Mouse (Mus musculus): ENCODE data around the gene 1700122O11Rik. TPM values are rescaled to one million over a fixed set of nuclear protein-coding genes. Genes with fewer than 3 reads are reported as not detected.

1700122O11Rik gene
- polyA plus RNA-seq, 1 experiment from 2014 or later, result not detected

GRCm38 (mm10) chr17:48057382-48057781, 19.3 kb upstream of the 1700122O11Rik start:
- Histone ChIP-seq H3K4me2 (ENCODE audit: low read length) (no peak overlapping the region), H3K36me3 (ENCODE audit: insufficient read depth, low read length) (no peaks in the 10 kb centered on the region), H3K27ac (no peak overlapping the region), H3K9ac (ENCODE audit: low read depth, low read length) (no peak overlapping the region), H3K9me3 (replicated peaks; ENCODE audit: low read length) (no peaks in the 10 kb centered on the region), H3K4me3 (replicated peaks; ENCODE audit: low read depth, low read length) (no peak overlapping the region), H3K4me1 (replicated peaks; ENCODE audit: insufficient read depth, low read length) (no peaks in the 10 kb centered on the region), H3K27me3 (ENCODE audit: insufficient read depth, low read length) (no peaks in the 10 kb centered on the region)
- no peak for TF ChIP-seq CTCF (IDR thresholded peaks at IDR 0.05; ENCODE audit: low read depth)
- no peak for DNase-seq (ENCODE audit: low spot score)
- WGBS, result 5% methylated on average over 12 of the region's 12 CpGs
- no peak for ATAC-seq (replicated peaks; ENCODE audit: low FRiP score, low read depth)

- Histone ChIP-seq H3K4me1 (replicated peaks; ENCODE audit: insufficient read depth, low read length) (no peaks in the 10 kb centered on the region), H3K4me2 (ENCODE audit: low read length) (no peak overlapping the region), H3K36me3 (ENCODE audit: insufficient read depth, low read length) (no peaks in the 10 kb centered on the region), H3K4me3 (replicated peaks; ENCODE audit: low read depth, low read length) (no peak overlapping the region), H3K27ac (no peak overlapping the region), H3K9me3 (replicated peaks; ENCODE audit: low read length) (no peaks in the 10 kb centered on the region), H3K9ac (ENCODE audit: low read depth, low read length) (no peak overlapping the region), H3K27me3 (ENCODE audit: insufficient read depth, low read length) (no peaks in the 10 kb centered on the region)
- DNase-seq (ENCODE audit: low spot score), result no peak
- WGBS, result 41% methylated on average over 20 of the region's 20 CpGs
- no peak for ATAC-seq (replicated peaks; ENCODE audit: low FRiP score, low read depth)
- no peak for TF ChIP-seq CTCF (IDR thresholded peaks at IDR 0.05; ENCODE audit: low read depth)
Measured at GRCm38 (mm10) chr17:48055076-48055816, 17.2 kb upstream of the 1700122O11Rik start.

- no peaks in the 10 kb centered on the region for H3K9me3 ChIP-seq (replicated peaks; ENCODE audit: low read length)
- TF ChIP-seq CTCF (IDR thresholded peaks at IDR 0.05; ENCODE audit: low read depth), result no peak
- H3K4me3 ChIP-seq (replicated peaks; ENCODE audit: low read depth, low read length), result no peak overlapping the region
- ATAC-seq (replicated peaks; ENCODE audit: low FRiP score, low read depth) (no peak), DNase-seq (ENCODE audit: low spot score) (no peak)
- no peaks in the 10 kb centered on the region for H3K27me3 ChIP-seq (ENCODE audit: insufficient read depth, low read length)
- H3K9ac ChIP-seq (ENCODE audit: low read depth, low read length), result no peak overlapping the region
- H3K27ac ChIP-seq, result no peak overlapping the region
- no peak overlapping the region for H3K4me2 ChIP-seq (ENCODE audit: low read length)
- WGBS, result 79% methylated on average over 2 of the region's 2 CpGs
- H3K4me1 ChIP-seq (replicated peaks; ENCODE audit: insufficient read depth, low read length), result no peaks in the 10 kb centered on the region
- no peaks in the 10 kb centered on the region for H3K36me3 ChIP-seq (ENCODE audit: insufficient read depth, low read length)
Measured at GRCm38 (mm10) chr17:48053646-48054045, 15.6 kb upstream of the 1700122O11Rik start.

GRCm38 (mm10) chr17:48052338-48053067, 14.4 kb upstream of the 1700122O11Rik start:
- 70% methylated on average over 10 of the region's 10 CpGs for WGBS
- H3K4me3 ChIP-seq (replicated peaks; ENCODE audit: low read depth, low read length), result no peak overlapping the region

GRCm38 (mm10) chr17:48051638-48052337, 13.7 kb upstream of the 1700122O11Rik start:
- no peak overlapping the region for H3K4me3 ChIP-seq (replicated peaks; ENCODE audit: low read depth, low read length)
- DNase-seq (ENCODE audit: low spot score), result no peak
- ATAC-seq (replicated peaks; ENCODE audit: low FRiP score, low read depth), result no peak
- H3K4me1 ChIP-seq (replicated peaks; ENCODE audit: insufficient read depth, low read length), result no peaks in the 10 kb centered on the region
- H3K9me3 ChIP-seq (replicated peaks; ENCODE audit: low read length), result no peaks in the 10 kb centered on the region
- no peak overlapping the region for H3K9ac ChIP-seq (ENCODE audit: low read depth, low read length)
- no peak overlapping the region for H3K4me2 ChIP-seq (ENCODE audit: low read length)
- TF ChIP-seq CTCF (IDR thresholded peaks at IDR 0.05; ENCODE audit: low read depth), result peak; percentile 7; the same call in 1 of the 2 replicates
- WGBS, result 52% methylated on average over 5 of the region's 5 CpGs
- H3K36me3 ChIP-seq (ENCODE audit: insufficient read depth, low read length), result no peaks in the 10 kb centered on the region
- no peaks in the 10 kb centered on the region for H3K27me3 ChIP-seq (ENCODE audit: insufficient read depth, low read length)
- no peak overlapping the region for H3K27ac ChIP-seq

More at GRCm38 (mm10) chr17:48052338-48053067, 14.4 kb upstream of the 1700122O11Rik start:
- H3K4me2 ChIP-seq (ENCODE audit: low read length), result no peak overlapping the region
- no peaks in the 10 kb centered on the region for H3K36me3 ChIP-seq (ENCODE audit: insufficient read depth, low read length)
- no peaks in the 10 kb centered on the region for H3K27me3 ChIP-seq (ENCODE audit: insufficient read depth, low read length)
- H3K9me3 ChIP-seq (replicated peaks; ENCODE audit: low read length), result no peaks in the 10 kb centered on the region
- H3K27ac ChIP-seq, result no peak overlapping the region
- no peak for ATAC-seq (replicated peaks; ENCODE audit: low FRiP score, low read depth)
- H3K9ac ChIP-seq (ENCODE audit: low read depth, low read length), result no peak overlapping the region
- TF ChIP-seq CTCF (IDR thresholded peaks at IDR 0.05; ENCODE audit: low read depth), result no peak
- DNase-seq (ENCODE audit: low spot score), result no peak
- no peaks in the 10 kb centered on the region for H3K4me1 ChIP-seq (replicated peaks; ENCODE audit: insufficient read depth, low read length)

- Histone ChIP-seq H3K27me3 (ENCODE audit: insufficient read depth, low read length) (no peaks in the 10 kb centered on the region), H3K4me3 (replicated peaks; ENCODE audit: low read depth, low read length) (no peak overlapping the region), H3K4me1 (replicated peaks; ENCODE audit: insufficient read depth, low read length) (peaks cover 6% of the 10 kb centered on the region; the same call in 1 of the 2 replicates), H3K4me2 (ENCODE audit: low read length) (no peak overlapping the region), H3K9me3 (replicated peaks; ENCODE audit: low read length) (no peaks in the 10 kb centered on the region), H3K27ac (no peak overlapping the region), H3K9ac (ENCODE audit: low read depth, low read length) (no peak overlapping the region), H3K36me3 (ENCODE audit: insufficient read depth, low read length) (no peaks in the 10 kb centered on the region)
- 39% methylated on average over 4 of the region's 4 CpGs for WGBS
- TF ChIP-seq CTCF (IDR thresholded peaks at IDR 0.05; ENCODE audit: low read depth), result peak; percentile 82
- DNase-seq (ENCODE audit: low spot score) (peak; percentile 80), ATAC-seq (replicated peaks; ENCODE audit: low FRiP score, low read depth) (no peak)
Measured at GRCm38 (mm10) chr17:48045631-48046030, 7.5 kb upstream of the 1700122O11Rik start.
